Mouse (Mus musculus) brain, embryonic 14.5 days (tissue): ENCODE data around the gene Mcmbp.

Source experiments
- CTCF ChIP-seq: fragments of 200-500 bp; IDR thresholded peaks from 2 replicates; pipeline ENCODE4 v1.5.1; 2012; ENCODE audit warnings: inconsistent platforms, mild to moderate bottlenecking, moderate library complexity, borderline replicate concordance; ENCODE audit not compliant: insufficient read depth, insufficient read length; ENCODE audit errors: extremely low read depth
- POLR2A ChIP-seq: fragments of 200-500 bp; IDR thresholded peaks from 2 replicates; pipeline ENCODE4 v1.6.1; 2012; ENCODE audit warnings: mild to moderate bottlenecking, inconsistent platforms, borderline replicate concordance; ENCODE audit not compliant: poor library complexity, insufficient read depth, insufficient read length, severe bottlenecking; ENCODE audit errors: extremely low read depth

- TF ChIP-seq CTCF (peak; percentile 88), POLR2A (no peak)
These were observed 39.0 kb upstream of the Mcmbp start for GRCm38 (mm10) chr7:128779305-128779704.
